Mouse (Mus musculus) ovary, postnatal 14 days (tissue): Measurements from ENCODE around the gene Oxld1.

ENCODE experiments used
- DNase-seq: peaks from one replicate; pipeline ENCODE4 v3.0.0; 2022; ENCODE audit warnings: low spot score

Gene Oxld1

GRCm38 (mm10) chr11:120457772-120458751 is at the start of gene Oxld1, which contains the start of gene Ccdc137:
Gene Oxld1 (minus strand): TSS chr11:120458068.
Gene Ccdc137 (plus strand): TSS chr11:120458115.
- peak; percentile 58 for DNase-seq

- no peak for DNase-seq
Observed at GRCm38 (mm10) chr11:120506899-120507298, 49.0 kb upstream of the Oxld1 start.

GRCm38 (mm10) chr11:120505661-120506060 is 47.8 kb upstream of the Oxld1 start:
- no peak for DNase-seq

- DNase-seq: no peak
Observed at GRCm38 (mm10) chr11:120501701-120502100, 43.8 kb upstream of the Oxld1 start.

GRCm38 (mm10) chr11:120501018-120501417 is 43.1 kb upstream of the Oxld1 start:
- DNase-seq: no peak

- no peak for DNase-seq
Observed at GRCm38 (mm10) chr11:120500357-120500756, 42.5 kb upstream of the Oxld1 start.

- DNase-seq: no peak
Observed at GRCm38 (mm10) chr11:120499894-120500293, 42.0 kb upstream of the Oxld1 start.

GRCm38 (mm10) chr11:120498891-120499290 is 41.0 kb upstream of the Oxld1 start:
- DNase-seq: no peak

- no peak for DNase-seq
Observed at GRCm38 (mm10) chr11:120498226-120498625, 40.4 kb upstream of the Oxld1 start.

GRCm38 (mm10) chr11:120497436-120497835 is 39.6 kb upstream of the Oxld1 start:
- DNase-seq: no peak

- no peak for DNase-seq
Observed at GRCm38 (mm10) chr11:120493911-120494310, 36.0 kb upstream of the Oxld1 start.

GRCm38 (mm10) chr11:120493351-120493750 is 35.5 kb upstream of the Oxld1 start:
- DNase-seq: no peak

- DNase-seq: no peak
Observed at GRCm38 (mm10) chr11:120492878-120493203, 35.0 kb upstream of the Oxld1 start.

- no peak for DNase-seq
Observed at GRCm38 (mm10) chr11:120492024-120492877, 34.4 kb upstream of the Oxld1 start.

GRCm38 (mm10) chr11:120491317-120492023 is 33.6 kb upstream of the Oxld1 start, which contains the start of gene Slc25a10:
Gene Slc25a10 (plus strand): TSS chr11:120491840.
- peak; percentile 76 for DNase-seq

GRCm38 (mm10) chr11:120490291-120491046 is 32.6 kb upstream of the Oxld1 start:
- DNase-seq: no peak

GRCm38 (mm10) chr11:120489054-120489761 is 31.3 kb upstream of the Oxld1 start:
- DNase-seq: no peak

- DNase-seq: no peak
Observed at GRCm38 (mm10) chr11:120488516-120488915, 30.6 kb upstream of the Oxld1 start.

- DNase-seq: no peak
Observed at GRCm38 (mm10) chr11:120485251-120485650, 27.4 kb upstream of the Oxld1 start.

- peak; percentile 78 for DNase-seq
Observed at GRCm38 (mm10) chr11:120484265-120484981, 26.6 kb upstream of the Oxld1 start, which contains the start of gene Mrpl12. Gene Mrpl12 (plus strand): TSS chr11:120484613.
